Mouse (Mus musculus): ENCODE data around the gene Mgarp. TPM values are rescaled to one million over a fixed set of nuclear protein-coding genes. Genes with fewer than 3 reads are reported as not detected.

Mgarp gene
- polyA plus RNA-seq, 1 experiment from 2014 or later, result 4.6 TPM

GRCm38 (mm10) chr3:51342152-51342551 lies 54.4 kb downstream of the Mgarp start:
- no peak for DNase-seq
- H3K4me2 ChIP-seq (ENCODE audit: low read length), result peak overlapping the region; percentile 82
- H3K27me3 ChIP-seq (ENCODE audit: control insufficient read depth, insufficient read depth, low read length), result no peaks in the 10 kb centered on the region
- peak overlapping the region; percentile 94 for H3K9ac ChIP-seq (replicated peaks; ENCODE audit: low read length)
- peak overlapping the region; percentile 99 for H3K27ac ChIP-seq (replicated peaks; ENCODE audit: low read depth, low read length)
- no peak for ATAC-seq (ENCODE audit: low FRiP score, low TSS enrichment)
- peak overlapping the region; percentile 97 for H3K4me3 ChIP-seq (replicated peaks; ENCODE audit: low read depth, low read length)
- 5% methylated on average over 9 of the region's 9 CpGs for WGBS
- H3K4me1 ChIP-seq (ENCODE audit: control insufficient read depth, insufficient read depth, low read length), result peaks cover 12% of the 10 kb centered on the region; the same call in 1 of the 2 replicates
- H3K9me3 ChIP-seq (ENCODE audit: control insufficient read depth, low read length), result no peaks in the 10 kb centered on the region
- H3K36me3 ChIP-seq (ENCODE audit: control insufficient read depth, insufficient read depth, low read length), result no peaks in the 10 kb centered on the region

- Histone ChIP-seq H3K9ac (replicated peaks; ENCODE audit: low read length) (peak overlapping the region; percentile 94), H3K36me3 (ENCODE audit: control insufficient read depth, insufficient read depth, low read length) (no peaks in the 10 kb centered on the region), H3K27ac (replicated peaks; ENCODE audit: low read depth, low read length) (peak overlapping the region; percentile 99), H3K27me3 (ENCODE audit: control insufficient read depth, insufficient read depth, low read length) (no peaks in the 10 kb centered on the region), H3K4me2 (ENCODE audit: low read length) (peak overlapping the region; percentile 82), H3K4me3 (replicated peaks; ENCODE audit: low read depth, low read length) (peak overlapping the region; percentile 97), H3K9me3 (ENCODE audit: control insufficient read depth, low read length) (no peaks in the 10 kb centered on the region), H3K4me1 (ENCODE audit: control insufficient read depth, insufficient read depth, low read length) (peaks cover 12% of the 10 kb centered on the region; the same call in 1 of the 2 replicates)
- peak; percentile 91 for DNase-seq
- peak; percentile 81 for ATAC-seq (ENCODE audit: low FRiP score, low TSS enrichment)
- 1% methylated on average over 86 of the region's 86 CpGs for WGBS
Observed at GRCm38 (mm10) chr3:51341268-51342081, 55.1 kb downstream of the Mgarp start.

GRCm38 (mm10) chr3:51340552-51341267 lies 55.8 kb downstream of the Mgarp start, which contains the start of gene Elf2:
Elf2 (minus strand) TSS chr3:51340663.
- DNase-seq (peak; percentile 92), ATAC-seq (ENCODE audit: low FRiP score, low TSS enrichment) (peak; percentile 83)
- Histone ChIP-seq H3K27ac (replicated peaks; ENCODE audit: low read depth, low read length) (peak within 1 kb of the TSS; percentile 99), H3K27me3 (ENCODE audit: control insufficient read depth, insufficient read depth, low read length) (no peaks in the 10 kb centered on the region), H3K9me3 (ENCODE audit: control insufficient read depth, low read length) (no peaks in the 10 kb centered on the region), H3K4me1 (ENCODE audit: control insufficient read depth, insufficient read depth, low read length) (peaks cover 12% of the 10 kb centered on the region; the same call in 1 of the 2 replicates), H3K4me2 (ENCODE audit: low read length) (peak within 1 kb of the TSS; percentile 82), H3K36me3 (ENCODE audit: control insufficient read depth, insufficient read depth, low read length) (no peaks in the 10 kb centered on the region), H3K9ac (replicated peaks; ENCODE audit: low read length) (peak within 1 kb of the TSS; percentile 94), H3K4me3 (replicated peaks; ENCODE audit: low read depth, low read length) (peak within 1 kb of the TSS; percentile 97)
- WGBS, result under 1% methylated on average over 83 of the region's 87 CpGs

DNA sequence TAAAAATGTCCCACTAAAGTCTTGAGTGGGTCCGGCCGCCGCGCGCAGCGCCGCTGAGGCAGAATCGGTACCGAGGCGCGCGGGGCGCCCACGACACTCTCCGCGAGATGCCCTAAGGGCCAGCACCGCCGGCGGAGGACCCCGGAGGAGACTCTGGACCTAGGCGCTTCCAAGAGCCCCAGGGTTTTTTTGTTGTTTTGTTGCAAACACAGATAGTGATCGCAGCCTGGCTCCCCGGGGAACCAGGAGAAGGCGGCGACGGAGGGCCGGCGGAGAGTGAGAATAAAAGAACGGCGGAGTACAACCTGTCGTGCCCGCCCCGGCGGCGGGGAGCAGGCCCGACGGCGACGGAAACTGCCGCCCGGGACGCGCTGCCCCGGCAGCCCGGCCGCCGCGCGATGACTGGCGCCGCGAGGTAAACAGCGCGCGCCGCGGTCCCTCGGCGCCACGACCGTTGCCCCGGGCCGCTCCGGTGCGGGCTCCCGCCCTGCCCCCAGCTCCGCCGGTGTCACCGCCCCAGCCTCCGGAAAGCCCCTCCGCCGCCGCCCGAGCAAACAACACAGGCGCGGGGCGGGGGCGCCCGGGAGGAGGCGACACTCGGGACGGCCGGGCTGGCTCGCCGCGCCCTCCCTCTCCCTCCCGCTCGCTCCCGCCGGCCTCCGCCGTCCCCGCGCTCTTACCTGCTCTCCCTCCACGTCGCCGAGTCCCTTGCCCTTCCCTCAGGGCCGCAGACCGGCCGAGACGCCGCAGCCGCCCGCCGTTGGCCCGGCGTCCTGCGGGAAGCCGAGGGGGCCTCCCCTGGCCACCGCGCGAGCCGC lies 56.6 kb downstream of the Mgarp start:
- peak overlapping the region; percentile 97 for H3K4me3 ChIP-seq (replicated peaks; ENCODE audit: low read depth, low read length)
- peaks cover 12% of the 10 kb centered on the region; the same call in 1 of the 2 replicates for H3K4me1 ChIP-seq (ENCODE audit: control insufficient read depth, insufficient read depth, low read length)
- peak overlapping the region; percentile 94 for H3K9ac ChIP-seq (replicated peaks; ENCODE audit: low read length)
- ATAC-seq (ENCODE audit: low FRiP score, low TSS enrichment), result peak; percentile 49
- WGBS, result under 1% methylated on average over 109 of the region's 113 CpGs
- H3K36me3 ChIP-seq (ENCODE audit: control insufficient read depth, insufficient read depth, low read length), result no peaks in the 10 kb centered on the region
- DNase-seq, result peak; percentile 64
- no peaks in the 10 kb centered on the region for H3K9me3 ChIP-seq (ENCODE audit: control insufficient read depth, low read length)
- H3K27ac ChIP-seq (replicated peaks; ENCODE audit: low read depth, low read length), result peak overlapping the region; percentile 99
- no peaks in the 10 kb centered on the region for H3K27me3 ChIP-seq (ENCODE audit: control insufficient read depth, insufficient read depth, low read length)
- H3K4me2 ChIP-seq (ENCODE audit: low read length), result peak overlapping the region; percentile 82

- H3K4me3 ChIP-seq (replicated peaks; ENCODE audit: low read depth, low read length), result peak overlapping the region; percentile 97
- H3K27me3 ChIP-seq (ENCODE audit: control insufficient read depth, insufficient read depth, low read length), result no peaks in the 10 kb centered on the region
- no peaks in the 10 kb centered on the region for H3K36me3 ChIP-seq (ENCODE audit: control insufficient read depth, insufficient read depth, low read length)
- peak overlapping the region; percentile 94 for H3K9ac ChIP-seq (replicated peaks; ENCODE audit: low read length)
- H3K4me1 ChIP-seq (ENCODE audit: control insufficient read depth, insufficient read depth, low read length), result peaks cover 12% of the 10 kb centered on the region; the same call in 1 of the 2 replicates
- H3K27ac ChIP-seq (replicated peaks; ENCODE audit: low read depth, low read length), result peak overlapping the region; percentile 99
- no peak for DNase-seq
- no peak for ATAC-seq (ENCODE audit: low FRiP score, low TSS enrichment)
- peak overlapping the region; percentile 82 for H3K4me2 ChIP-seq (ENCODE audit: low read length)
- WGBS, result 1% methylated on average over 9 of the region's 9 CpGs
- no peaks in the 10 kb centered on the region for H3K9me3 ChIP-seq (ENCODE audit: control insufficient read depth, low read length)
Observed at GRCm38 (mm10) chr3:51339378-51339733, 57.2 kb downstream of the Mgarp start.

Other genes starting within 250 kb of the Mgarp start
- gene Noct, start 172.3 kb downstream of the Mgarp start, polyA plus RNA-seq (2014; fragmentation: Nextera tagmentation; extraction: Ambion mirVana), result 27.9 and 31.7 TPM in 2 replicates
- gene Elf2, start 56.1 kb downstream of the Mgarp start, polyA plus RNA-seq (2014; fragmentation: Nextera tagmentation; extraction: Ambion mirVana), result 28.6 and 37.3 TPM in 2 replicates
- 796 and 925 TPM in 2 replicates for gene Ndufc1, start 12.2 kb upstream of the Mgarp start, polyA plus RNA-seq (2014; fragmentation: Nextera tagmentation; extraction: Ambion mirVana)
- gene Naa15, start 18.4 kb upstream of the Mgarp start, polyA plus RNA-seq (2014; fragmentation: Nextera tagmentation; extraction: Ambion mirVana), result 37.9 and 41.5 TPM in 2 replicates
- 22.2 and 30.3 TPM in 2 replicates for gene Rab33b, start 87.2 kb upstream of the Mgarp start, polyA plus RNA-seq (2014; fragmentation: Nextera tagmentation; extraction: Ambion mirVana)
- gene Setd7, start 164.1 kb upstream of the Mgarp start, polyA plus RNA-seq (2014; fragmentation: Nextera tagmentation; extraction: Ambion mirVana), result 3.4 and 3.6 TPM in 2 replicates